ENCODE assay signal across 14 mouse cellular contexts in the genomic region with DNA sequence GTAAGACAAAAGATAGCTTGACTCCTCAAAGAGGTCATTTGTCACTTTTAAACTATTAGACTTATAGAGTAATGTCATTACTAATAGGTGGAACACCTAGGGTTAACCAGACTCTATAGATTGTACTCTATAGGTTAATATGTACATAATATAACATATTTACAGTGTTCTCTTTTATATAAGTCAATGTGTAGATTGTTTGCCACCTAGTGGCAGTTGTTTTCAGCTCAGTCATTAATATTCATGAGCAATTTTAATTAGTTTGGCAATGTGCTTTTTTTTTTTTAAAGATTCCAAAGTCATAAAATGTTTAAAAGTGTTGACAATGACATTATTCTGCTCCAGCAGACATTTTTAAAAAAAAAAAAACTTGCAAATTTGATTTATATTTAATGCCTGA.
DNase-seq lines count a peak whose midpoint lies in the region; ATAC-seq lines count a peak whose summit lies in the region.
"Had no signal": no experiment of that assay in that cellular context is flagged by ENCODE, and none has a peak within 500 bp of the region (broad histone marks: within the 10 kb centered on the region; RNA-seq: fewer than 3 reads in every experiment).

No protein-coding gene starts in this region.

- DNase-seq in forebrain, embryonic 11.5 days (ENCODE audit: low spot score) = no peak
- peak; percentile 22 for DNase-seq in kidney, postnatal 14 days
- DNase-seq in thymus, postnatal 14 days = peak; percentile 20
- DNase-seq in thymus, postnatal 4 days = no peak
- no peak for DNase-seq in adrenal gland, adult (ENCODE audit: inconsistent age in 2 of 2, low spot score in 1 of 2)
- DNase-seq in gastrocnemius, postnatal 10 days = no peak
- DNase-seq: cerebellum, adult 9-10 months; right cerebral cortex, postnatal 4 days had no signal

- no peak overlapping the region for H3K9ac ChIP-seq in forebrain, embryonic 13.5 days
- no peak overlapping the region for H3K9ac ChIP-seq in forebrain, embryonic 11.5 days (ENCODE audit: low read length)
- no peak overlapping the region for H3K9ac ChIP-seq in kidney, embryonic 15.5 days
- H3K9ac ChIP-seq: embryonic facial prominence, embryonic 12.5 days; hindbrain, embryonic 15.5 days; liver, embryonic 14.5 days had no signal

- peak; percentile 65; the same call in 1 of the 2 replicates for ATAC-seq in forebrain, embryonic 13.5 days
- ATAC-seq in forebrain, embryonic 11.5 days (replicated peaks; ENCODE audit: low FRiP score) = no peak
- ATAC-seq in kidney, embryonic 15.5 days (replicated peaks; ENCODE audit: low FRiP score) = no peak

- H3K9me3 ChIP-seq in forebrain, embryonic 13.5 days (replicated peaks) = no peaks in the 10 kb centered on the region
- H3K9me3 ChIP-seq in forebrain, embryonic 11.5 days (ENCODE audit: control insufficient read depth, low read length) = no peaks in the 10 kb centered on the region
- no peaks in the 10 kb centered on the region for H3K9me3 ChIP-seq in kidney, embryonic 15.5 days (replicated peaks)
- H3K9me3 ChIP-seq: embryonic facial prominence, embryonic 12.5 days; hindbrain, embryonic 15.5 days; midbrain, embryonic 10.5 days had no signal

- H3K27me3 ChIP-seq in forebrain, embryonic 13.5 days = no peaks in the 10 kb centered on the region
- H3K27me3 ChIP-seq in forebrain, embryonic 11.5 days (ENCODE audit: control insufficient read depth, insufficient read depth, low read length) = no peaks in the 10 kb centered on the region
- H3K27me3 ChIP-seq in kidney, embryonic 15.5 days = no peaks in the 10 kb centered on the region
- H3K27me3 ChIP-seq: embryonic facial prominence, embryonic 12.5 days; hindbrain, embryonic 15.5 days had no signal

- no peak overlapping the region for H3K4me3 ChIP-seq in forebrain, embryonic 13.5 days
- no peak overlapping the region for H3K4me3 ChIP-seq in forebrain, embryonic 11.5 days (ENCODE audit: low read depth, low read length)
- H3K4me3 ChIP-seq in kidney, embryonic 15.5 days (replicated peaks) = no peak overlapping the region
- H3K4me3 ChIP-seq: embryonic facial prominence, embryonic 12.5 days; hindbrain, embryonic 15.5 days; midbrain, embryonic 10.5 days had no signal

- no peaks in the 10 kb centered on the region for H3K36me3 ChIP-seq in forebrain, embryonic 13.5 days (ENCODE audit: poor library complexity, severe bottlenecking)
- H3K36me3 ChIP-seq in forebrain, embryonic 11.5 days (ENCODE audit: control insufficient read depth, insufficient read depth, low read length) = no peaks in the 10 kb centered on the region
- H3K36me3 ChIP-seq in kidney, embryonic 15.5 days = no peaks in the 10 kb centered on the region
- H3K36me3 ChIP-seq: embryonic facial prominence, embryonic 12.5 days; hindbrain, embryonic 15.5 days; midbrain, embryonic 10.5 days had no signal

- H3K4me1 ChIP-seq in forebrain, embryonic 13.5 days = no peaks in the 10 kb centered on the region
- no peaks in the 10 kb centered on the region for H3K4me1 ChIP-seq in forebrain, embryonic 11.5 days (replicated peaks; ENCODE audit: control insufficient read depth, insufficient read depth, low read length)
- no peaks in the 10 kb centered on the region for H3K4me1 ChIP-seq in kidney, embryonic 15.5 days
- H3K4me1 ChIP-seq: embryonic facial prominence, embryonic 12.5 days; hindbrain, embryonic 15.5 days; midbrain, embryonic 10.5 days had no signal

- no peak overlapping the region for H3K4me2 ChIP-seq in forebrain, embryonic 13.5 days
- H3K4me2 ChIP-seq in forebrain, embryonic 11.5 days (ENCODE audit: low read depth, low read length, severe bottlenecking) = no peak overlapping the region
- H3K4me2 ChIP-seq in kidney, embryonic 15.5 days = no peak overlapping the region
- H3K4me2 ChIP-seq: embryonic facial prominence, embryonic 12.5 days; hindbrain, embryonic 15.5 days had no signal

- H3K27ac ChIP-seq in forebrain, embryonic 13.5 days = no peak overlapping the region
- H3K27ac ChIP-seq in forebrain, embryonic 11.5 days (ENCODE audit: low read depth, low read length) = no peak overlapping the region
- H3K27ac ChIP-seq in kidney, embryonic 15.5 days = no peak overlapping the region
- H3K27ac ChIP-seq: embryonic facial prominence, embryonic 12.5 days; hindbrain, embryonic 15.5 days; liver, embryonic 14.5 days; midbrain, embryonic 10.5 days had no signal

Comparison
In these comparisons a context has a peak if more than half of its experiments do, and no peak if none do; other contexts are left out.
1. DNase-seq: peak in kidney, postnatal 14 days (single experiment) and thymus, postnatal 14 days (single experiment); none in forebrain, embryonic 11.5 days (single experiment), thymus, postnatal 4 days (single experiment), adrenal gland, adult (0 of 2) and gastrocnemius, postnatal 10 days (single experiment).